Mouse (Mus musculus): ENCODE results near the gene Cfap61.

- TF ChIP-seq CTCF (IDR thresholded peaks at IDR 0.05; ENCODE audit: low read depth, low read length) (no peak), POLR2A (IDR thresholded peaks at IDR 0.05; ENCODE audit: extremely low read depth, insufficient read depth, low read length) (no peak)
Observed at GRCm38 (mm10) chr2:145888766-145889480, 45.7 kb upstream of the Cfap61 start.
